Mouse (Mus musculus): Measurements from ENCODE around the gene Ctdnep1.

- TF ChIP-seq CTCF (IDR thresholded peaks at IDR 0.05; ENCODE audit: low read depth, low read length) = no peak
- TF ChIP-seq GATA1 (IDR thresholded peaks at IDR 0.05; ENCODE audit: borderline replicate concordance, low read length) = no peak
- TF ChIP-seq POLR2AphosphoS5 (IDR thresholded peaks at IDR 0.05; ENCODE audit: insufficient replicate concordance, low read depth, low read length) = no peak
- no peak for TF ChIP-seq TAL1 (conservative IDR thresholded peaks at IDR 0.05; ENCODE audit: low read depth, low read length)
Observed at GRCm38 (mm10) chr11:70018131-70018990, 37.4 kb downstream of the Ctdnep1 start.
